Comparison of ENCODE assay signal across 24 mouse cellular contexts in genomic region chr7:14552284-14552683, GRCm38 (mm10). TPM values are rescaled to one million over a fixed set of nuclear protein-coding genes. Genes with fewer than 3 reads are reported as not detected.
DNase-seq lines count a peak whose midpoint lies in the region; TF ChIP-seq lines count a peak whose summit lies in the region.
"Had no signal": no experiment of that assay in that cellular context is flagged by ENCODE, and none has a peak within 500 bp of the region (broad histone marks: within the 10 kb centered on the region; RNA-seq: fewer than 3 reads in every experiment).

No protein-coding gene starts in this region.

- no peak overlapping the region for H3K27ac ChIP-seq in liver, adult 2 months (replicated peaks; ENCODE audit: insufficient read depth, low read depth, low read length)

- WGBS in liver, adult 2 months = 83% methylated on average over 1 of the region's 1 CpGs

- no peaks in the 10 kb centered on the region for H3K27me3 ChIP-seq in liver, adult 2 months (ENCODE audit: control insufficient read depth, insufficient read depth, low read length)
- H3K27me3 ChIP-seq: CH12.LX, Patski had no signal

- peaks cover 11% of the 10 kb centered on the region for H3K36me3 ChIP-seq in liver, adult 2 months (ENCODE audit: control insufficient read depth, insufficient read depth, low read length)
- H3K36me3 ChIP-seq: G1E had no signal

- no peak overlapping the region for H3K9ac ChIP-seq in liver, adult 2 months (ENCODE audit: low read depth, low read length)

- H3K4me1 ChIP-seq in liver, adult 2 months (ENCODE audit: control insufficient read depth, insufficient read depth, low read length) = no peaks in the 10 kb centered on the region

- TF ChIP-seq POLR2A in liver, adult 2 months (IDR thresholded peaks at IDR 0.05; ENCODE audit: extremely low read depth, insufficient read depth, low read length) = no peak

- no peaks in the 10 kb centered on the region for H3K79me2 ChIP-seq in liver, adult 2 months (ENCODE audit: control insufficient read depth, insufficient read depth, low read length)

- DNase-seq in liver, adult 2 months (ENCODE audit: extremely low read depth, low read depth, low spot score) = peak; percentile 57
- DNase-seq in liver = no peak
- DNase-seq: adrenal gland, adult 2 months; adrenal gland, adult 8-10 months; adrenal gland, postnatal 10 days; adrenal gland, postnatal 14 days; adrenal gland, postnatal 25 days; adrenal gland, postnatal 36 days; B cell, adult 2 months; cerebellum, adult 11 months; cerebellum, adult 11-12 months; cerebellum, adult 18-20 months; cerebellum, adult 2 months had no signal

- H3K4me3 ChIP-seq in liver, adult 2 months (ENCODE audit: insufficient read depth, low read depth, low read length) = no peak overlapping the region

- no peak for TF ChIP-seq CTCF in liver, adult 2 months (IDR thresholded peaks at IDR 0.05; ENCODE audit: low read depth, low read length)

RNA-seq across cellular contexts. Expression of gene Vmn1r90, which starts 11.0 kb away (rescaled TPM):
- total RNA-seq in liver, adult 2 months (2014; rRNA removed) = under 0.01 and 0.09 TPM in 2 replicates
- not detected in 2 replicates for polyA plus RNA-seq in liver, adult 2 months (2012; rRNA removed)
- total RNA-seq: adrenal gland, adult 18-20 months; adrenal gland, adult 2 months; adrenal gland, postnatal 14 days; adrenal gland, postnatal 25 days; CH12.LX; MEL had no signal
- polyA plus RNA-seq: activated CD4-positive, CD25-positive, alpha-beta regulatory T cell, adult 4 months; adrenal gland, adult 2 months; C2C12; CD4-positive, CD25-positive, alpha-beta regulatory T cell, adult 4 months; G1E; Patski had no signal

RNA-seq across cellular contexts. Expression of gene Sult2a7, which starts 58.3 kb away (rescaled TPM):
- total RNA-seq in liver, adult 2 months (2014; rRNA removed) = 3.1 and 25.4 TPM in 2 replicates
- polyA plus RNA-seq in liver, adult 2 months (2012; rRNA removed) = 0.70 and 6.6 TPM in 2 replicates
- total RNA-seq: adrenal gland, adult 18-20 months; adrenal gland, adult 2 months; adrenal gland, adult 8-10 months; adrenal gland, postnatal 10 days; adrenal gland, postnatal 14 days; adrenal gland, postnatal 25 days; adrenal gland, postnatal 36 days; adrenal gland, postnatal 4 days; CH12.LX; ES-E14; G1E; MEL had no signal
- polyA plus RNA-seq: activated CD4-positive, CD25-positive, alpha-beta regulatory T cell, adult 4 months; adrenal gland, adult 2 months; brain, embryonic 14.5 days; C2C12; CD4-positive, CD25-positive, alpha-beta regulatory T cell, adult 4 months; cerebellum, adult 2 months; G1E; Patski had no signal
